In genomic region chr10:82961302-82961701, GRCm38 (mm10) we compare ENCODE assay signal across 10 mouse cellular contexts. TPM values are rescaled to one million over a fixed set of nuclear protein-coding genes. Genes with fewer than 3 reads are reported as not detected.
DNase-seq lines count a peak whose midpoint lies in the region; ATAC-seq and TF ChIP-seq lines count a peak whose summit lies in the region.
"Had no signal": no experiment of that assay in that cellular context is flagged by ENCODE, and none has a peak within 500 bp of the region (broad histone marks: within the 10 kb centered on the region; RNA-seq: fewer than 3 reads in every experiment).

No protein-coding gene starts in this region.

- H3K4me3 ChIP-seq in left cerebral cortex, adult 2 months = no peak overlapping the region
- H3K4me3 ChIP-seq in MEL (ENCODE audit: control insufficient read depth in 1 of 2, insufficient read depth in 1 of 2, low read depth in 2 of 2, low read length in 2 of 2) = peak overlapping the region; percentile 28 to 44
- no peak overlapping the region for H3K4me3 ChIP-seq in embryonic facial prominence, embryonic 14.5 days (ENCODE audit: low read depth, low read length)
- no peak overlapping the region for H3K4me3 ChIP-seq in midbrain, postnatal 0 days (ENCODE audit: low read depth, low read length)
- H3K4me3 ChIP-seq: heart, embryonic 15.5 days; limb, embryonic 15.5 days had no signal

- no peaks in the 10 kb centered on the region for H3K27me3 ChIP-seq in MEL (ENCODE audit: control insufficient read depth in 1 of 2, insufficient read depth in 2 of 2, low read length in 2 of 2)
- no peaks in the 10 kb centered on the region for H3K27me3 ChIP-seq in embryonic facial prominence, embryonic 14.5 days (replicated peaks; ENCODE audit: control insufficient read depth, insufficient read depth, low read length)
- no peaks in the 10 kb centered on the region for H3K27me3 ChIP-seq in midbrain, postnatal 0 days (ENCODE audit: insufficient read depth, low read length)
- H3K27me3 ChIP-seq: heart, embryonic 15.5 days; limb, embryonic 15.5 days had no signal

- no peak for TF ChIP-seq POLR2A in MEL (IDR thresholded peaks at IDR 0.05; ENCODE audit: control insufficient read depth in 1 of 2, insufficient read depth in 1 of 2, low read depth in 1 of 2, low read length in 2 of 2, poor library complexity in 1 of 2)

- intact Hi-C loops in left cerebral cortex, adult 2 months (cut with DNase I) = no loop called here

- TF ChIP-seq EP300 in MEL (IDR thresholded peaks at IDR 0.05; ENCODE audit: low read depth in 1 of 2, low read length in 2 of 2) = no peak

- DNase-seq in left cerebral cortex, adult 2 months (ENCODE audit: extremely low spot score in 1 of 2, low spot score in 2 of 2) = no peak
- no peak for DNase-seq in left cerebral cortex, adult 18-20 months (ENCODE audit: low spot score in 2 of 2)
- DNase-seq in MEL (ENCODE audit: low read depth, low spot score) = peak; percentile 93
- peak; percentile 17 for DNase-seq in embryonic facial prominence, embryonic 14.5 days (ENCODE audit: low spot score)
- peak; percentile 8 for DNase-seq in midbrain, postnatal 0 days (ENCODE audit: low spot score)
- DNase-seq in ovary, postnatal 10 days (ENCODE audit: low spot score) = no peak
- DNase-seq in cerebellum, postnatal 10 days = no peak
- DNase-seq: right cerebral cortex, postnatal 4 days had no signal

- no peaks in the 10 kb centered on the region for H3K79me2 ChIP-seq in MEL (ENCODE audit: control insufficient read depth, insufficient read depth, low read length, poor library complexity)

- peaks cover 0 to 26% of the 10 kb centered on the region in 2 experiments; a peak in 3 of 4 replicates for H3K4me1 ChIP-seq in MEL (ENCODE audit: control insufficient read depth in 1 of 2, insufficient read depth in 2 of 2, low read length in 2 of 2)
- H3K4me1 ChIP-seq in embryonic facial prominence, embryonic 14.5 days (ENCODE audit: control insufficient read depth, insufficient read depth, low read length) = no peaks in the 10 kb centered on the region
- H3K4me1 ChIP-seq in midbrain, postnatal 0 days (ENCODE audit: insufficient read depth, low read length) = no peaks in the 10 kb centered on the region
- H3K4me1 ChIP-seq: heart, embryonic 15.5 days; limb, embryonic 15.5 days had no signal

- peak; percentile 17; the same call in 1 of the 2 replicates for TF ChIP-seq CTCF in left cerebral cortex, adult 2 months (IDR thresholded peaks at IDR 0.05)
- peak; percentile 56 to 66 (median 60) for TF ChIP-seq CTCF in MEL (IDR thresholded peaks at IDR 0.05 in 2 of 3, conservative IDR thresholded peaks at IDR 0.05 in 1 of 3; ENCODE audit: control insufficient read depth in 1 of 3, insufficient read depth in 1 of 3, low read depth in 2 of 3, low read length in 3 of 3, poor library complexity in 1 of 3, severe bottlenecking in 1 of 3)
- TF ChIP-seq CTCF in midbrain, postnatal 0 days (IDR thresholded peaks at IDR 0.05) = peak; percentile 44; the same call in 1 of the 2 replicates

- no peak overlapping the region for H3K4me2 ChIP-seq in embryonic facial prominence, embryonic 14.5 days (ENCODE audit: low read depth, low read length)
- H3K4me2 ChIP-seq in midbrain, postnatal 0 days (ENCODE audit: low read depth, low read length, poor library complexity, severe bottlenecking) = no peak overlapping the region
- H3K4me2 ChIP-seq: heart, embryonic 15.5 days; limb, embryonic 15.5 days had no signal

- H3K9me3 ChIP-seq in MEL (replicated peaks; ENCODE audit: insufficient read depth, low read length) = no peaks in the 10 kb centered on the region
- no peaks in the 10 kb centered on the region for H3K9me3 ChIP-seq in embryonic facial prominence, embryonic 14.5 days (ENCODE audit: control insufficient read depth, low read length)
- H3K9me3 ChIP-seq in midbrain, postnatal 0 days (ENCODE audit: low read length) = no peaks in the 10 kb centered on the region
- H3K9me3 ChIP-seq: heart, embryonic 15.5 days; limb, embryonic 15.5 days had no signal

- whole genome bisulfite sequencing in embryonic facial prominence, embryonic 14.5 days = 58% methylated on average over 7 of the region's 7 CpGs
- 55% methylated on average over 7 of the region's 7 CpGs for WGBS in midbrain, postnatal 0 days

- H3K9ac ChIP-seq in MEL (ENCODE audit: control insufficient read depth, low read depth, low read length, poor library complexity, severe bottlenecking) = peak overlapping the region; percentile 6
- no peak overlapping the region for H3K9ac ChIP-seq in embryonic facial prominence, embryonic 14.5 days (ENCODE audit: low read depth, low read length)
- no peak overlapping the region for H3K9ac ChIP-seq in midbrain, postnatal 0 days (replicated peaks; ENCODE audit: low read length, poor library complexity, severe bottlenecking)
- H3K9ac ChIP-seq: heart, embryonic 15.5 days; limb, embryonic 15.5 days had no signal

- peak; percentile 61 for TF ChIP-seq RAD21 in MEL (IDR thresholded peaks at IDR 0.05; ENCODE audit: low read depth, low read length)

- no peak overlapping the region for H3K27ac ChIP-seq in left cerebral cortex, adult 2 months
- H3K27ac ChIP-seq in MEL (ENCODE audit: control insufficient read depth, low read depth, low read length) = peak overlapping the region; percentile 51
- H3K27ac ChIP-seq in embryonic facial prominence, embryonic 14.5 days (replicated peaks; ENCODE audit: low read depth, low read length) = no peak overlapping the region
- no peak overlapping the region for H3K27ac ChIP-seq in midbrain, postnatal 0 days (ENCODE audit: low read depth, low read length)
- H3K27ac ChIP-seq: heart, embryonic 15.5 days; limb, embryonic 15.5 days had no signal

- H3K36me3 ChIP-seq in MEL (ENCODE audit: control insufficient read depth in 1 of 2, insufficient read depth in 2 of 2, low read length in 2 of 2) = peaks cover 0 to 6% of the 10 kb centered on the region in 2 experiments; a peak in 2 of 4 replicates
- no peaks in the 10 kb centered on the region for H3K36me3 ChIP-seq in embryonic facial prominence, embryonic 14.5 days (ENCODE audit: control insufficient read depth, insufficient read depth, low read length)
- H3K36me3 ChIP-seq in midbrain, postnatal 0 days (ENCODE audit: insufficient read depth, low read length) = no peaks in the 10 kb centered on the region
- H3K36me3 ChIP-seq: heart, embryonic 15.5 days; limb, embryonic 15.5 days had no signal

- no peak for ATAC-seq in embryonic facial prominence, embryonic 14.5 days (ENCODE audit: low read depth)
- ATAC-seq in midbrain, postnatal 0 days (ENCODE audit: low FRiP score) = no peak

TF ChIP-seq in MEL, 35 proteins besides CTCF, POLR2A, EP300 and RAD21:
- TF ChIP-seq E2F4 (IDR thresholded peaks at IDR 0.05; ENCODE audit: borderline replicate concordance, low read depth, low read length) = no peak
- TF ChIP-seq ZC3H11A (IDR thresholded peaks at IDR 0.05; ENCODE audit: low read depth, low read length) = peak; percentile 59
- TF ChIP-seq SMC3 (IDR thresholded peaks at IDR 0.05; ENCODE audit: low read depth, low read length) = peak; percentile 64
- no peak for TF ChIP-seq TCF12 (IDR thresholded peaks at IDR 0.05; ENCODE audit: low read depth, low read length)
- TF ChIP-seq POLR2AphosphoS5 (IDR thresholded peaks at IDR 0.05; ENCODE audit: borderline replicate concordance, low read depth, low read length) = no peak
- TF ChIP-seq KAT2A (conservative IDR thresholded peaks at IDR 0.05; ENCODE audit: low read depth, low read length) = no peak
TF ChIP-seq in MEL: peak in this region for 2.

RNA-seq across cellular contexts. Expression of gene Chst11, which starts 24.0 kb away (rescaled TPM):
- total RNA-seq in left cerebral cortex, adult 2 months (2021) = 10 to 100 TPM; 31.1 to 35.0 TPM
- 10 to 100 TPM; 30.1 to 33.7 TPM for total RNA-seq in left cerebral cortex, adult 18-20 months (2021)
- total RNA-seq in MEL (2012; rRNA removed) = 3.1 and 4.5 TPM in 2 replicates
- 10 to 100 TPM in 1 of 2 experiments, not detected in 1; 10.6 TPM for polyA plus RNA-seq in MEL (2012; ENCODE audit: insufficient read depth in 1 of 2, insufficient read length in 2 of 2, low read depth in 1 of 2, low replicate concordance in 2 of 2, missing spikeins in 1 of 2)
- polyA plus RNA-seq in embryonic facial prominence, embryonic 14.5 days (2014; fragmentation: Nextera tagmentation; extraction: Ambion mirVana) = 4.4 and 5.3 TPM in 2 replicates
- 20.5 and 22.7 TPM in 2 replicates for total RNA-seq in midbrain, postnatal 0 days (2014; rRNA removed)
- polyA plus RNA-seq in midbrain, postnatal 0 days (2015; fragmentation: Nextera tagmentation; extraction: Ambion mirVana) = 2.6 and 2.8 TPM in 2 replicates

Comparison
In these comparisons a context has a peak if more than half of its experiments do, and no peak if none do; other contexts are left out.
1. DNase-seq: peak in MEL (single experiment), embryonic facial prominence, embryonic 14.5 days (single experiment) and midbrain, postnatal 0 days (single experiment); none in left cerebral cortex, adult 2 months (0 of 2), left cerebral cortex, adult 18-20 months (0 of 2), ovary, postnatal 10 days (single experiment) and cerebellum, postnatal 10 days (0 of 2).
2. H3K4me3 ChIP-seq: peak in MEL (2 of 2); none in left cerebral cortex, adult 2 months (single experiment), embryonic facial prominence, embryonic 14.5 days (single experiment) and midbrain, postnatal 0 days (single experiment).
3. Peak in every context shown above with its lines, with median percentiles within 50 percentile points of each other: CTCF ChIP-seq.